Mouse (Mus musculus) stomach, postnatal 0 days (tissue): ENCODE measurements around the gene Nxnl1.

Source experiments
- CTCF ChIP-seq: IDR thresholded peaks from 2 replicates; pipeline ENCODE4 v1.5.1; 2016; ENCODE audit warnings: antibody characterized with exemption, low read depth, mild to moderate bottlenecking, moderate library complexity
- EP300 ChIP-seq: optimal IDR thresholded peaks from 2 replicates; pipeline ENCODE3; 2016; ENCODE audit warnings: antibody characterized with exemption

GRCm38 (mm10) chr8:71511644-71512043 lies 54.8 kb downstream of the Nxnl1 start, which contains the start of gene Plvap:
- no peak for TF ChIP-seq CTCF
- TF ChIP-seq EP300, result no peak
